Mouse (Mus musculus) CD4-positive, CD25-positive, alpha-beta regulatory T cell, adult 2 months (primary cell): ENCODE data around the gene Insc.

ENCODE experiments used
- DNase-seq: peaks from one replicate; pipeline ENCODE4 v3.0.0-alpha.2; 2012; ENCODE audit warnings: low read depth, low spot score

Insc gene

GRCm38 (mm10) chr7:114827360-114827759 lies 83.9 kb downstream of the Insc start:
- no peak for DNase-seq

- no peak for DNase-seq
Observed at GRCm38 (mm10) chr7:114832257-114832940, 88.9 kb downstream of the Insc start.

- no peak for DNase-seq
Observed at GRCm38 (mm10) chr7:114834504-114834903, 91.0 kb downstream of the Insc start.

GRCm38 (mm10) chr7:114837268-114837667 lies 93.8 kb downstream of the Insc start:
- DNase-seq = no peak

GRCm38 (mm10) chr7:114840029-114840745 lies 96.7 kb downstream of the Insc start:
- DNase-seq = no peak

GRCm38 (mm10) chr7:114842644-114843211 lies 99.2 kb downstream of the Insc start:
- DNase-seq = no peak

- no peak for DNase-seq
Observed at GRCm38 (mm10) chr7:114847179-114847578, 103.7 kb downstream of the Insc start.

GRCm38 (mm10) chr7:114852387-114852786 lies 108.9 kb downstream of the Insc start:
- no peak for DNase-seq

- no peak for DNase-seq
Observed at GRCm38 (mm10) chr7:114854169-114854568, 110.7 kb downstream of the Insc start.

GRCm38 (mm10) chr7:114860858-114861523 lies 117.5 kb downstream of the Insc start:
- no peak for DNase-seq

- no peak for DNase-seq
Observed at GRCm38 (mm10) chr7:114873315-114874012, 130.0 kb downstream of the Insc start.

- no peak for DNase-seq
Observed at GRCm38 (mm10) chr7:114874032-114874441, 130.5 kb downstream of the Insc start.

GRCm38 (mm10) chr7:114874579-114874978 lies 131.1 kb downstream of the Insc start:
- DNase-seq = no peak

- no peak for DNase-seq
Observed at GRCm38 (mm10) chr7:114883602-114884001, 140.1 kb downstream of the Insc start.

GRCm38 (mm10) chr7:114886933-114887332 lies 143.4 kb downstream of the Insc start:
- no peak for DNase-seq

GRCm38 (mm10) chr7:114890215-114890614 lies 146.7 kb downstream of the Insc start:
- DNase-seq = no peak

GRCm38 (mm10) chr7:114892618-114893257 lies 149.2 kb downstream of the Insc start:
- DNase-seq = no peak

- no peak for DNase-seq
Observed at GRCm38 (mm10) chr7:114893889-114894288, 150.4 kb downstream of the Insc start.

- no peak for DNase-seq
Observed at GRCm38 (mm10) chr7:114896966-114897697, 153.6 kb downstream of the Insc start.
